Mouse (Mus musculus) heart, postnatal 36 days (tissue): ENCODE results near the gene Wfdc18. TPM values are rescaled to one million over a fixed set of nuclear protein-coding genes. Genes with fewer than 3 reads are reported as not detected.

Experiments
- DNase-seq, 2 experiments: peaks; one replicate each; pipeline ENCODE4 v3.0.0; 2021 to 2022
- intact Hi-C: fragments of 180-260 bp; cut with DNase I; formaldehyde crosslinking; loops from one replicate; pipeline ENCODE4 v1.15.1; 2025
- total RNA-seq, 2 experiments: library from RNA; stranded (reverse); gene quantifications; 2 replicates each; pipeline ENCODE4 v1.2.3; 2021

Wfdc18 gene
- total RNA-seq, 2 experiments from 2014 or later = not detected

- no peak for DNase-seq
- intact Hi-C loops = no loop called here
Observed at GRCm38 (mm10) chr11:83741841-83742240, 33.0 kb downstream of the Wfdc18 start.

- intact Hi-C loops = no loop called here
- no peak for DNase-seq
Observed at GRCm38 (mm10) chr11:83742731-83743355, 34.0 kb downstream of the Wfdc18 start.

GRCm38 (mm10) chr11:83743525-83743924 lies 34.7 kb downstream of the Wfdc18 start:
- intact Hi-C loops = no loop called here
- DNase-seq = no peak

- DNase-seq = no peak
- intact Hi-C loops = no loop called here
Observed at GRCm38 (mm10) chr11:83746152-83746551, 37.3 kb downstream of the Wfdc18 start.

GRCm38 (mm10) chr11:83746681-83747080 lies 37.9 kb downstream of the Wfdc18 start, which contains the start of gene Wfdc21:
Gene Wfdc21 (plus strand): TSS chr11:83746940.
- no peak for DNase-seq
- intact Hi-C loops = no loop called here

GRCm38 (mm10) chr11:83747376-83748265 lies 38.8 kb downstream of the Wfdc18 start:
- no peak for DNase-seq
- intact Hi-C loops = no loop called here

- intact Hi-C loops = no loop called here
- peak; percentile 85 to 91 for DNase-seq
Observed at GRCm38 (mm10) chr11:83753581-83754181, 44.9 kb downstream of the Wfdc18 start, which contains the start of gene Heatr6. Gene Heatr6 (plus strand): TSS chr11:83753696.

- intact Hi-C loops = no loop called here
- DNase-seq = no peak
Observed at GRCm38 (mm10) chr11:83754227-83754626, 45.4 kb downstream of the Wfdc18 start.

Other genes with a start within 250 kb of the Wfdc18 start
- 1 to 10 TPM; 4.6 to 6.6 TPM for gene Mmp28, start 245.9 kb upstream of the Wfdc18 start, total RNA-seq
- gene Taf15, start 235.9 kb upstream of the Wfdc18 start, total RNA-seq = 10 to 100 TPM; 35.2 to 40.8 TPM
- not detected for gene Heatr9, start 186.8 kb upstream of the Wfdc18 start, total RNA-seq
- gene Ccl5, start 178.5 kb upstream of the Wfdc18 start, total RNA-seq = under 1 TPM in 1 of 2 experiments, not detected in 1; 0.83 TPM
- gene Ccl9, start 130.4 kb upstream of the Wfdc18 start, total RNA-seq = 10 to 100 TPM in 1 of 2 experiments, 1 to 10 TPM in 1; 6.4 to 16.6 TPM
- 10 to 100 TPM; 11.3 to 24.4 TPM for gene Ccl6, start 115.9 kb upstream of the Wfdc18 start, total RNA-seq
- not detected for gene Rpl9-ps1, start 63.4 kb upstream of the Wfdc18 start, total RNA-seq
- not detected for gene Ccl3, start 59.7 kb upstream of the Wfdc18 start, total RNA-seq
- not detected for gene Ccl4, start 46.4 kb upstream of the Wfdc18 start, total RNA-seq
- 1 to 10 TPM; 2.7 to 3.7 TPM for gene Wfdc17, start 5.0 kb upstream of the Wfdc18 start, total RNA-seq
- not detected for gene Wfdc21, start 37.9 kb downstream of the Wfdc18 start, total RNA-seq
- 1 to 10 TPM; 5.6 to 6.6 TPM for gene Heatr6, start 44.7 kb downstream of the Wfdc18 start, total RNA-seq
- not detected for gene Hnf1b, start 141.0 kb downstream of the Wfdc18 start, total RNA-seq
- gene Ddx52, start 233.0 kb downstream of the Wfdc18 start, total RNA-seq = 10 to 100 TPM; 10.9 to 12.6 TPM